Mouse (Mus musculus): Measurements from ENCODE around the gene Cdk17.

DNA sequence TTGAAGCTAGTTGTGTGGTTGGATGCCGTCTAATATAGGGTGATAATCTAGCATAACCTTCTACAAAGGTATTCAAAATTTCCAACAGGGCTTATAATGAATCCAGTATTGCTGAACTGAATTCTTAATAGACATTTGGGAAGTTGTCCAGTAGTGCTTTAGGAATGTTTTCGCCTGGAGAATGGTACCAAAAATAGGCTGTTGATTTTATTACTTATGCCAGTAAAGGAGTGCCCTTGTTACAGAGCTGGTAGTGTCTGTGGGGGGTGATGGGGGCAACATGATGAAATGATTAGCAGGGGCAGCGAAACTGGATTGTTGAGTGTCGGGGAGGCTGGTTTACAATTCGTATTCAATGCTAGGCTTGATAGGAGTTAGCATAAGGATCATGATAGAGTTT lies 16.8 kb downstream of the Cdk17 start:
- TF ChIP-seq CTCF (IDR thresholded peaks at IDR 0.05; ENCODE audit: low read depth, low read length): no peak
- TF ChIP-seq POLR2A (IDR thresholded peaks at IDR 0.05; ENCODE audit: extremely low read depth, insufficient read depth, low read length): no peak

Measured in liver, adult 2 months (tissue).